Mouse (Mus musculus) intestine, postnatal 0 days (tissue): ENCODE data around the gene Nup188. TPM values are rescaled to one million over a fixed set of nuclear protein-coding genes. Genes with fewer than 3 reads are reported as not detected.

Experiments
- ATAC-seq: fragments of 200-750 bp; cut with Nextera tagmentation; 2 replicates; pipeline ENCODE4 v1.8.0; 2017; ENCODE audit warnings: mild to moderate bottlenecking, moderate TSS enrichment, moderate library complexity
- H3K27ac ChIP-seq: fragments of 300-500 bp; sonication (generic); 2 replicates; pipeline ENCODE4 v1.5.1; 2014; ENCODE audit warnings: mild to moderate bottlenecking, low read depth, low read length, moderate library complexity
- H3K27me3 ChIP-seq: fragments of 300-500 bp; sonication (generic); replicated peaks from 2 replicates; pipeline ENCODE4 v1.6.1; 2014; ENCODE audit warnings: low read length, mixed read lengths; ENCODE audit not compliant: control insufficient read depth, insufficient read depth
- H3K36me3 ChIP-seq: fragments of 300-500 bp; sonication (generic); 2 replicates; pipeline ENCODE4 v1.6.1; 2014; ENCODE audit warnings: mild to moderate bottlenecking, moderate library complexity; ENCODE audit not compliant: control insufficient read depth, insufficient read depth
- H3K4me1 ChIP-seq: fragments of 300-500 bp; sonication (generic); replicated peaks from 2 replicates; pipeline ENCODE4 v1.6.1; 2014; ENCODE audit warnings: antibody characterized with exemption, low read length, mixed read lengths; ENCODE audit not compliant: control insufficient read depth, insufficient read depth
- H3K4me2 ChIP-seq: fragments of 300-500 bp; sonication (generic); replicated peaks from 2 replicates; pipeline ENCODE4 v1.6.1; 2014; ENCODE audit warnings: low read depth, mild to moderate bottlenecking, moderate library complexity
- H3K4me3 ChIP-seq: fragments of 300-500 bp; sonication (generic); 2 replicates; pipeline ENCODE4 v1.5.1; 2014; ENCODE audit warnings: low read depth, low read length
- H3K9ac ChIP-seq: fragments of 300-500 bp; sonication (generic); 2 replicates; pipeline ENCODE4 v1.6.1; 2014; ENCODE audit warnings: mild to moderate bottlenecking, low read depth, low read length
- H3K9me3 ChIP-seq: fragments of 300-500 bp; sonication (generic); 2 replicates; pipeline ENCODE4 v1.6.1; 2016; ENCODE audit warnings: mixed run types; ENCODE audit not compliant: control insufficient read depth
- CTCF ChIP-seq: sonication (generic); IDR thresholded peaks from 2 replicates; pipeline ENCODE4 v1.5.1; 2016; ENCODE audit warnings: low read depth, mild to moderate bottlenecking, control low read depth, antibody characterized with exemption, moderate library complexity
- WGBS: fragments of 180-500 bp; shearing (Covaris S2); extraction: QIAGEN DNeasy Blood & Tissue Kit; methylation state at CpG from one replicate; pipeline ENCODE4 v1.1.7; 2014; 5-methylcytosine and 5-hydroxymethylcytosine counted together
- polyA plus RNA-seq: library from polyadenylated mRNA; unstranded; fragments of >200 nt; fragmentation: Nextera tagmentation; extraction: Ambion mirVana; gene quantifications from 2 replicates; pipeline ENCODE4 v1.2.1, GENCODE M21; 2015

The Nup188 gene
- polyA plus RNA-seq, 1 experiment from 2014 or later, result 9.1 TPM

DNA sequence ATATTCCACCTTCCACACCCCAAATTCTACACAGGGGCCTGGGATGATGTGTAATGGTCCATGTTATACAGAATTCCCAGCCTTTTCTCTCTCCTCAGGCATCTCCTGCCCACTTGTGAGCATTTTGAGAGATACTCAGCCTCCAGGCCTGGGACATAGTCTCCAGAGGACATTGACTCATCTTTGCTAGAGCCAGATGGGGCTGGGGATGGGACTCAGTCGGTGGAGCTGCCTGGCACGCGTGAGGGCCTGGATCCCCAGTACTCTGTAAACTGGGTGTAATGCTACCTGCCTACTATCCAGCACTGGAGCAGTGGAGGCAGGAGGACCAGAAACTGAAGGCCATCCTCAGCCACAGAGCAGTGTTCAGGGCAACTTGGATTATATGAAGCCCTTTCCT lies 37.0 kb upstream of the Nup188 start:
- Histone ChIP-seq H3K4me1 (peaks cover 12% of the 10 kb centered on the region; the same call in 1 of the 2 replicates), H3K4me3 (no peak overlapping the region), H3K4me2 (no peak overlapping the region), H3K9me3 (no peaks in the 10 kb centered on the region), H3K9ac (no peak overlapping the region), H3K36me3 (peaks cover 30% of the 10 kb centered on the region), H3K27ac (no peak overlapping the region), H3K27me3 (no peaks in the 10 kb centered on the region)
- ATAC-seq, result no peak
- TF ChIP-seq CTCF, result no peak
- WGBS, result 86% methylated on average over 3 of the region's 3 CpGs

DNA sequence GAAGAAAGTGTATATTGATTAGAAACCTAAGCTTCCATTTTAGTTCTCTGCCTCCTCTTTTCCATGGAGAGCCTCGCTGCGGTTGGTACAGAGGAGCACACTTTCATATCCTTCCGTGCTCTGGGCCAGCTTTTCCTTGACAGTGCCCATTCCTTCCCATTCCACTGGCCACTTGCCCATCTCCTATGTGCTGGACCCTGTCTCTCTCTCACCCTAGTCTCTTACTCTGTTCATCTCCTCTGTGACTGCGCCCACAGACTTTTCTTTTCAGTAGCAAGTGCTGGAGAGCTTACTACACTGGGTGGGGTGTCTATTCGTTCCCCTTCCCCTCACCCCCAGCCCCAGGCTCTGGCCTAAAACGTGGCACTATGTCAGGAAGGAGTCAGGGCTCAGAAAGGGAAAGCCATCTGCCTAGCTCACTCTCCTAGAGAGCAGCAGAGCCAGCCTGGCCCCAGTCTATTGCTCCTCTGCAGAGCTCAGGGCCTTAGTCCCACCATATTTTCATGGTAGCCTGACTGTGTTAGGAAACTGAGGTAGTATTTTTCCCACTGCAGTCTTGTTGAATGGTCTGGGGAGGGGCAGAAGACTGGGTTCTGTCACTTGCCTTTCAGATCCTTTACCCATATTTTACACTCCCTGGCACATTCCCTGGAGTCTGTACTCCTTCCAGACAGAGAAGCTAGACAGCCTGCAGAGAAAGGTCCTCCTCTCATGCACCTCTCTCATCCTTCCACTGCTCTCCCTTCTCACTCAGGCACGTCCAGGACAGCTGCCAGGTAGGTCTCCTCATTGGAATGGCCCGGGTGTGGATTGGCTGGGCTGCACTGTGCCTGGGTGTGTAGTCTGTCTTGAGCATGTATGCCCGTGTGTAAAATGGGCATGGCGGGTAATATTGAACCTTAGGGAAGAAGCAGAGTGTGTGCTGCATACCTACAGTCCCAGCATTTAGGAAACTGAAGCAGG lies 35.8 kb upstream of the Nup188 start:
- Histone ChIP-seq H3K36me3 (peaks cover 38% of the 10 kb centered on the region), H3K9me3 (no peaks in the 10 kb centered on the region), H3K9ac (0 out of 2 replicates have a peak overlapping the region, but pooled peaks have one; percentile 7), H3K27me3 (no peaks in the 10 kb centered on the region), H3K4me3 (no peak overlapping the region), H3K27ac (no peak overlapping the region), H3K4me1 (peaks cover 12% of the 10 kb centered on the region; the same call in 1 of the 2 replicates), H3K4me2 (no peak overlapping the region)
- WGBS, result 75% methylated on average over 10 of the region's 10 CpGs
- no peak for ATAC-seq
- TF ChIP-seq CTCF, result no peak

DNA sequence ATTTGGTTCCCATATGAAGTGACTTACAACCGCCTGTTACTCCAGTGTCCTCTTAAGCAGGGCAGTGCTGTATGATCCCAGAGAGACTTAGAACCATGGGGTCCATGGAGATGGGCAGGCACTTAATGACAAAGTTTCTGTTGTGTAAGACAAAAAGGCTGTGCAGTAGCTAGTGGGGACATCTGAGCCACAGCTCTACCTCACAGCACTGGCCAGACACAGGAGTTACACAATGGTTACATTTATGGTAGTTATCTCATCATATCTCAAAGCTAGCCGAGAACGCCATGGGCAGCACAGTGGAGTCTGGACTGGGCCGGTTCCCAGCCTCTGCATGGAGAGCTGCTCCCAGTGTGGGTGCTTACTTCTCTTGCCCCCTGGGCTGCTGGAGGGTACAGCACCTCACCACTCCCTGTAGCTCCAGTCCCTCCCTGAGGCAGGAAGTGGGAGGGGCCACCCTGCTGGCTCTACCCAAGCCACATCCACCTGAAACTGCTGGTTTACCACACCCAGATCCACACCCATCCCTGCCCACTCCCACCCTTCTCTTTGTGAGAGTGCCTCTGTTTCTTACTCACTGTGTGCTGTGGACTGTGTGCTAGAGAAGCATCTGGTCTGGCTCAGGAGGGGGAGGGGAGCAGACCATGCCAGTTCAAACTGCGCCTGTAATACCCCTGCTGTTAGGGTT lies 34.6 kb upstream of the Nup188 start:
- H3K27me3 ChIP-seq, result no peaks in the 10 kb centered on the region
- ATAC-seq, result peak; percentile 93
- no peaks in the 10 kb centered on the region for H3K9me3 ChIP-seq
- WGBS, result 38% methylated on average over 5 of the region's 5 CpGs
- peak overlapping the region; percentile 32 for H3K4me2 ChIP-seq
- peak overlapping the region; percentile 76 for H3K27ac ChIP-seq
- no peak overlapping the region for H3K4me3 ChIP-seq
- no peak for TF ChIP-seq CTCF
- peaks cover 46% of the 10 kb centered on the region for H3K36me3 ChIP-seq
- H3K4me1 ChIP-seq, result 0 out of 2 replicates have a peak, but pooled peaks cover 12% of the 10 kb centered on the region
- no peak overlapping the region for H3K9ac ChIP-seq

DNA sequence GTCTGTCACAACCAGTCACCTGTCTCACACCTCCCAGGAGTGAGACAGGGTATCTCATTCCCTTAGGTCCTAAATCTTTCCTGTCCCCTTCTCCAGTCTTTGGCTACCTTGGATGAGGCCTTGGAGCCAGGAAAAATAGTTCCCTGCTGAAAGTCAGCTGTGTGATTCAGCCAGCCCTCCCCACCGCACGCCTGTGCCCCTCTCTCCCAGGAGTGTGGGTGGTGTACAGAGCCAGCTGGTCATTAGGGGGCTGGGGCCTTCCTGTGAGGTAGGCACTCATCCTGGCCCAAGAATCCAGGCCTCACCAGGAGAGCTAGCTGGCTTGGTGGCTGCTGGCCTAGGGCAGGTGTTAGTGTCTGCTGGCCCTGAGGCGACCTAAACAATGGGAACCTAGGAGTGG lies 33.7 kb upstream of the Nup188 start:
- no peak overlapping the region for H3K4me2 ChIP-seq
- 0 out of 2 replicates have a peak, but pooled peaks cover 12% of the 10 kb centered on the region for H3K4me1 ChIP-seq
- no peak overlapping the region for H3K27ac ChIP-seq
- 72% methylated on average over 3 of the region's 3 CpGs for WGBS
- no peaks in the 10 kb centered on the region for H3K9me3 ChIP-seq
- H3K9ac ChIP-seq, result no peak overlapping the region
- no peak for ATAC-seq
- H3K4me3 ChIP-seq, result no peak overlapping the region
- H3K36me3 ChIP-seq, result peaks cover 51% of the 10 kb centered on the region
- H3K27me3 ChIP-seq, result no peaks in the 10 kb centered on the region
- no peak for TF ChIP-seq CTCF

DNA sequence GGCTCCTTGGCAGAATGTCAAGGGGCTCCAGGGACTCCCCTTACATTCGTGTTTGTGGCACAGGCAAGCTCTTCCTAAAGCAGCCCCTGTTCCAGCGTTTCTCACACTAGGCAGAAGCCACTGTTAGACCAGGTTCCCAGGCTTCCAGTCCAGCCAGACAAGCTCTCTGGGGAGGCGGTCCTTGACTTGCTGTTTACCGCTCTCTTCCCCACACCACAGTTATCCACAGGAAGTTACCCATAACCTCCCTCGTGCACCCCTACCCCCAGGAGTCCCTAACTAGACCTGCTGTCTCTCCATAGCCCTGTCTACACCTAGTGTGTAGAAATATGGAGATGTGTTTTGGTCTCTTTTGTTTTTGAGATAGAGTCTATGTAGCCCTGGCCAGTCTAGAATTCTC lies 32.4 kb upstream of the Nup188 start:
- H3K4me2 ChIP-seq, result no peak overlapping the region
- H3K27me3 ChIP-seq, result no peaks in the 10 kb centered on the region
- H3K4me3 ChIP-seq, result no peak overlapping the region
- H3K4me1 ChIP-seq, result 0 out of 2 replicates have a peak, but pooled peaks cover 12% of the 10 kb centered on the region
- H3K9me3 ChIP-seq, result no peaks in the 10 kb centered on the region
- H3K27ac ChIP-seq, result no peak overlapping the region
- 81% methylated on average over 5 of the region's 5 CpGs for WGBS
- H3K36me3 ChIP-seq, result peaks cover 53% of the 10 kb centered on the region
- no peak for ATAC-seq
- no peak overlapping the region for H3K9ac ChIP-seq
- no peak for TF ChIP-seq CTCF
